Mouse (Mus musculus): ENCODE data around the gene Sfxn5. TPM values are rescaled to one million over a fixed set of nuclear protein-coding genes. Genes with fewer than 3 reads are reported as not detected.

The Sfxn5 gene
- polyA plus RNA-seq, 1 experiment from 2014 or later: 8.0 TPM

DNA sequence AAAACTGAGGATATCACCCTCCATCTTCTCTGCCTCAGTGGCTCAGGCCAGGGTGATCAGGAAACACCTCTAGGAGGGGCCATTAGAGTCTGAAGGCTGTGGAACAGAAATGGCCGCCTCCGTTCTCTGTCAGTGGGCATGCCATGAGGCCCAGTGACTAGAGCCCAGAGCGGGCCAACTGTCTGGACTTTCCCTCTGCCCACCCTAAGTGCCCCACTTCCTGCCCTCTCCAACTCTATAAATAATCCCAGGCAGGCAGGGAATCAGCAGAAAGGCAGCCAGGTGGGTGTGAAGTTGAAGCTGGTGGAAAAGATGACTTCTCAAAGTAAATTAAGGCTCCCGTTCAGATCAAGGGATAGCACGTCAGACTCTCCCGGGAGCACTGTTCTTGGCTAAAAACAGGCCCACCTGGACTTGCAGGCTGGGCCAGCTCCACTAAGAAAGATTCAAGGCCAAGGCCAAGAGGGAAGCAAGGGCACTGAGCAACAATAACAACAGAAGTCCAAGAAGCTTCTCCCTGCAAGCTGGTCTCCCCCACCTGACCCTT is 38.7 kb upstream of the Sfxn5 start:
- peak overlapping the region; percentile 33; the same call in 1 of the 2 replicates for H3K27ac ChIP-seq (ENCODE audit: low read length)
- WGBS: 62% methylated on average over 6 of the region's 6 CpGs
- H3K36me3 ChIP-seq (ENCODE audit: insufficient read depth, low read length): no peaks in the 10 kb centered on the region
- H3K4me2 ChIP-seq (replicated peaks; ENCODE audit: low read depth, low read length): peak overlapping the region; percentile 97; the same call in 1 of the 2 replicates
- no peaks in the 10 kb centered on the region for H3K9me3 ChIP-seq (ENCODE audit: low read length)
- no peak for DNase-seq (ENCODE audit: low spot score)
- no peak overlapping the region for H3K9ac ChIP-seq (replicated peaks; ENCODE audit: low read depth)
- TF ChIP-seq EP300 (IDR thresholded peaks at IDR 0.05): no peak
- TF ChIP-seq CTCF (IDR thresholded peaks at IDR 0.05): no peak
- H3K27me3 ChIP-seq (replicated peaks; ENCODE audit: insufficient read depth, low read length): no peaks in the 10 kb centered on the region
- no peak for ATAC-seq
- H3K4me1 ChIP-seq (ENCODE audit: insufficient read depth, low read depth, low read length): peaks cover 25% of the 10 kb centered on the region
- no peak overlapping the region for H3K4me3 ChIP-seq (ENCODE audit: low read depth, low read length)

GRCm38 (mm10) chr6:85370666-85371430 is 37.6 kb upstream of the Sfxn5 start:
- no peak for DNase-seq (ENCODE audit: low spot score)

DNA sequence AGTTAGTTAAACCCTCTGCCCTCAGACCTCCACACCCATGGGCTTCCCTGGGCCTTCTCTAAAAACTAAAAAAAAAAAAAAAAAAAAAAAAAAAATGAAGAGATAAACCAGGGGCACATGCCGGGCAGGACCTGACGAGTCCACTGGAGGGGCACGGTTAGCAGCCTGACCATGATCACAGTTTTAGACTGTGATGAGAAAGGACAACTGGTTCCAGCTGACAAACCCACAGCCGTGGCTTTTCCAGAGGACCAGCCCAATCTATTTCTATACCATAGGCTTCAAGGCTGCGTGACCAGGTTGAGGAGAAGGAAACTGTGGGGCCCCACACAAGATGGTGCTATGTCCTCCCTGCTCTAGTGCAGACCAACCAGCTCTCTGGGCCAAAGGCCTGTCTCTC is 36.8 kb upstream of the Sfxn5 start:
- no peak for ATAC-seq
- Histone ChIP-seq H3K36me3 (ENCODE audit: insufficient read depth, low read length) (no peaks in the 10 kb centered on the region), H3K27ac (ENCODE audit: low read length) (peak overlapping the region; percentile 71; the same call in 1 of the 2 replicates), H3K27me3 (replicated peaks; ENCODE audit: insufficient read depth, low read length) (no peaks in the 10 kb centered on the region), H3K4me3 (ENCODE audit: low read depth, low read length) (no peak overlapping the region), H3K4me1 (ENCODE audit: insufficient read depth, low read depth, low read length) (peaks cover 28% of the 10 kb centered on the region), H3K9ac (replicated peaks; ENCODE audit: low read depth) (no peak overlapping the region), H3K9me3 (ENCODE audit: low read length) (no peaks in the 10 kb centered on the region), H3K4me2 (replicated peaks; ENCODE audit: low read depth, low read length) (no peak overlapping the region)
- WGBS: 88% methylated on average over 5 of the region's 5 CpGs
- no peak for DNase-seq (ENCODE audit: low spot score)
- TF ChIP-seq CTCF (IDR thresholded peaks at IDR 0.05) (no peak), EP300 (IDR thresholded peaks at IDR 0.05) (no peak)

More at GRCm38 (mm10) chr6:85370666-85371430, 37.6 kb upstream of the Sfxn5 start:
- Histone ChIP-seq H3K9ac (replicated peaks; ENCODE audit: low read depth) (no peak overlapping the region), H3K9me3 (ENCODE audit: low read length) (no peaks in the 10 kb centered on the region), H3K4me1 (ENCODE audit: insufficient read depth, low read depth, low read length) (peaks cover 28% of the 10 kb centered on the region), H3K4me2 (replicated peaks; ENCODE audit: low read depth, low read length) (no peak overlapping the region), H3K36me3 (ENCODE audit: insufficient read depth, low read length) (no peaks in the 10 kb centered on the region), H3K27ac (ENCODE audit: low read length) (no peak overlapping the region), H3K27me3 (replicated peaks; ENCODE audit: insufficient read depth, low read length) (no peaks in the 10 kb centered on the region), H3K4me3 (ENCODE audit: low read depth, low read length) (no peak overlapping the region)
- no peak for TF ChIP-seq EP300 (IDR thresholded peaks at IDR 0.05)
- no peak for TF ChIP-seq CTCF (IDR thresholded peaks at IDR 0.05)
- no peak for ATAC-seq
- 79% methylated on average over 9 of the region's 9 CpGs for WGBS

DNA sequence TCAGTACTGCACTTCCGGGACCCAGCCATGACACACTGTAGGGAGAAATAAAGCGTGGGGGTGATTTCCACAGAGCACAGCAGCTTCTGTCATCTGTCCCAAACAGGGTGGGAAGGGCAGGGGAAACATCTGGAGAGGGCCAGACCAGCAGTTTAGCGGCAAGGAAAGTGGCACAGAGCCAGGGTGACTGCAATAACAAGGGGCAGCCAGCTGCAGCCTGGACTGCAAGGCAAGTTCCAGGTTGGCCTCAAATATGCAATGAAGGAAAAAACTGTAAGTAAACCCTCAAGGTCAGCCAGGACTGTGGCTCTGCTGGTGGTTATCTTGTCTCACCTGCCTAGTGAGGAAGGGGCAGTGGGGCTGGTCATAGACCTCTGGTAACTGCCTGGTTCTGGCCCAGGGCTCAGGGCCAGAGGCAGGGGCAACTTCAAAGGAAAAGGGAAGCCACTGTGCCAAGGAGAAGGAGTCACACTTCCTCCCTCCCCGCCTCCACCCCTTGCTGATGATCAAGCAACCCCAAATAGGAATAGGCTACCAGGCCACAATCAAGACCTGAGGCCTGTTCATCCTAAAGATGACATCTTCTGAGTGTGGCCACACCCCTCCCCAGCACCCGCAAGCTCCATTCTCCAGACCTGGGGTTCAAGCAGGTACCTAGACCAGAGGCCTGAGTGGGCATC is 36.1 kb upstream of the Sfxn5 start:
- peak; percentile 45; the same call in 1 of the 2 replicates for TF ChIP-seq EP300 (IDR thresholded peaks at IDR 0.05)
- TF ChIP-seq CTCF (IDR thresholded peaks at IDR 0.05): no peak
- Histone ChIP-seq H3K4me1 (ENCODE audit: insufficient read depth, low read depth, low read length) (peaks cover 28% of the 10 kb centered on the region), H3K27me3 (replicated peaks; ENCODE audit: insufficient read depth, low read length) (no peaks in the 10 kb centered on the region), H3K9ac (replicated peaks; ENCODE audit: low read depth) (no peak overlapping the region), H3K36me3 (ENCODE audit: insufficient read depth, low read length) (no peaks in the 10 kb centered on the region), H3K4me2 (replicated peaks; ENCODE audit: low read depth, low read length) (no peak overlapping the region), H3K9me3 (ENCODE audit: low read length) (no peaks in the 10 kb centered on the region), H3K27ac (ENCODE audit: low read length) (peak overlapping the region; percentile 71), H3K4me3 (ENCODE audit: low read depth, low read length) (no peak overlapping the region)
- 43% methylated on average over 5 of the region's 5 CpGs for WGBS
- ATAC-seq (peak; percentile 78), DNase-seq (ENCODE audit: low spot score) (peak; percentile 86)

GRCm38 (mm10) chr6:85368722-85369121 is 35.5 kb upstream of the Sfxn5 start:
- H3K9me3 ChIP-seq (ENCODE audit: low read length): no peaks in the 10 kb centered on the region
- DNase-seq (ENCODE audit: low spot score): no peak
- H3K4me2 ChIP-seq (replicated peaks; ENCODE audit: low read depth, low read length): no peak overlapping the region
- no peaks in the 10 kb centered on the region for H3K36me3 ChIP-seq (ENCODE audit: insufficient read depth, low read length)
- H3K27me3 ChIP-seq (replicated peaks; ENCODE audit: insufficient read depth, low read length): no peaks in the 10 kb centered on the region
- TF ChIP-seq CTCF (IDR thresholded peaks at IDR 0.05) (no peak), EP300 (IDR thresholded peaks at IDR 0.05) (no peak)
- H3K9ac ChIP-seq (replicated peaks; ENCODE audit: low read depth): no peak overlapping the region
- H3K27ac ChIP-seq (ENCODE audit: low read length): peak overlapping the region; percentile 71
- 60% methylated on average over 5 of the region's 5 CpGs for WGBS
- ATAC-seq: no peak
- no peak overlapping the region for H3K4me3 ChIP-seq (ENCODE audit: low read depth, low read length)
- H3K4me1 ChIP-seq (ENCODE audit: insufficient read depth, low read depth, low read length): peaks cover 27% of the 10 kb centered on the region

- ATAC-seq (no peak), DNase-seq (ENCODE audit: low spot score) (no peak)
- no peaks in the 10 kb centered on the region for H3K36me3 ChIP-seq (ENCODE audit: insufficient read depth, low read length)
- no peak overlapping the region for H3K4me2 ChIP-seq (replicated peaks; ENCODE audit: low read depth, low read length)
- no peaks in the 10 kb centered on the region for H3K27me3 ChIP-seq (replicated peaks; ENCODE audit: insufficient read depth, low read length)
- H3K4me1 ChIP-seq (ENCODE audit: insufficient read depth, low read depth, low read length): peaks cover 21% of the 10 kb centered on the region
- 88% methylated on average over 1 of the region's 1 CpGs for WGBS
- no peak overlapping the region for H3K9ac ChIP-seq (replicated peaks; ENCODE audit: low read depth)
- TF ChIP-seq CTCF (IDR thresholded peaks at IDR 0.05) (no peak), EP300 (IDR thresholded peaks at IDR 0.05) (no peak)
- no peak overlapping the region for H3K4me3 ChIP-seq (ENCODE audit: low read depth, low read length)
- H3K9me3 ChIP-seq (ENCODE audit: low read length): no peaks in the 10 kb centered on the region
- no peak overlapping the region for H3K27ac ChIP-seq (ENCODE audit: low read length)
Observed at GRCm38 (mm10) chr6:85368166-85368565, 34.9 kb upstream of the Sfxn5 start.
